Mouse (Mus musculus): ENCODE measurements at regions not wholly inside any gene's neighbourhood (a gene's known extent, or its start where the extent isn't known, plus 50 kb on each side); places are given as distances from the start of the nearest gene placed in this dataset.

DNA sequence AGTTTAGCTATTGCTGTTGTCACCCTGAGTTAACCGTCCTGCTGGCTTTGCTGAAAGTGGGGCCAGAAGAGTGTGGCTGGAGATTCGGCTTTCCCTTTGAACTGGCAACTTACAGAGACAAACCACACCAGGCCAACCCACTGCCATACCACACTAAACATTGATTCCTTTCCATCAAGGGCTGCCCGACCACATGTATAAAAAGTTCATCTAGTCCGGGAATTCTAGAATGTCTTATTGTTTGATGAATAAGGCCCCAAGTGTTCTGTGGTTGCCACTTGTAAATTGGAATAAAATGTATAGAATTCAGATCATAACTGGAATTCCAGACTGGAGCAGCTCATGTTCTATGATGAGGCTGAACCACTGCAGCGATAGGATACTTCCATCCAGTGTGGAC, 381.0 kb upstream of the Ubash3b start:
- TF ChIP-seq TAL1 (IDR thresholded peaks at IDR 0.05; ENCODE audit: low read length), result no peak
- TF ChIP-seq GATA1 (IDR thresholded peaks at IDR 0.05; ENCODE audit: low read length), result no peak
